Mouse (Mus musculus) MEL (cell line): Measurements from ENCODE around the gene Slc35b4. TPM values are rescaled to one million over a fixed set of nuclear protein-coding genes. Genes with fewer than 3 reads are reported as not detected.

ENCODE experiments used
- DNase-seq: peaks from one replicate; pipeline ENCODE4 v3.0.0; 2011; ENCODE audit warnings: low read depth, low spot score
- H3K27ac ChIP-seq: 2 replicates; pipeline ENCODE4 v1.5.1; 2012; ENCODE audit warnings: low read depth, mild to moderate bottlenecking, control low read depth, low read length, moderate library complexity; ENCODE audit not compliant: control insufficient read depth
- H3K27me3 ChIP-seq, 2 experiments: fragments of 150-350 bp in 1 of 2; sonication (generic) in 1 of 2; 2 replicates each; pipeline ENCODE4 v1.6.1; 2012; ENCODE audit warnings: low read length in 2 of 2, mild to moderate bottlenecking in 2 of 2, improper control_type of control experiment in 1 of 2, moderate library complexity in 1 of 2; ENCODE audit not compliant: insufficient read depth in 2 of 2, control insufficient read depth in 1 of 2
- H3K36me3 ChIP-seq, 2 experiments: 2 replicates each; pipeline ENCODE4 v1.6.1; 2012 to 2014; ENCODE audit warnings: low read length in 2 of 2, improper control_type of control experiment in 1 of 2, inconsistent platforms in 1 of 2, mild to moderate bottlenecking in 1 of 2; ENCODE audit not compliant: insufficient read depth in 2 of 2, control insufficient read depth in 1 of 2
- H3K4me1 ChIP-seq, 2 experiments: fragments of 150-350 bp in 1 of 2; sonication (generic) in 1 of 2; 2 replicates each; pipeline ENCODE4 v1.6.1; 2012; ENCODE audit warnings: low read length in 2 of 2, improper control_type of control experiment in 1 of 2, mild to moderate bottlenecking in 1 of 2; ENCODE audit not compliant: insufficient read depth in 2 of 2, control insufficient read depth in 1 of 2
- H3K4me3 ChIP-seq, 2 experiments: fragments of 150-350 bp in 1 of 2; sonication (generic) in 1 of 2; 2 replicates each; pipeline ENCODE4 v1.5.1; 2012; ENCODE audit warnings: low read depth in 2 of 2, low read length in 2 of 2, mild to moderate bottlenecking in 2 of 2, moderate library complexity in 2 of 2, control low read depth in 1 of 2, improper control_type of control experiment in 1 of 2; ENCODE audit not compliant: control insufficient read depth in 1 of 2, insufficient read depth in 1 of 2
- H3K79me2 ChIP-seq: 2 replicates; pipeline ENCODE4 v1.6.1; 2012; ENCODE audit warnings: mild to moderate bottlenecking, low read length, moderate library complexity; ENCODE audit not compliant: control insufficient read depth, poor library complexity, insufficient read depth
- H3K9ac ChIP-seq: 2 replicates; pipeline ENCODE4 v1.6.1; 2012; ENCODE audit warnings: low read depth, mild to moderate bottlenecking, control low read depth, low read length, moderate library complexity; ENCODE audit not compliant: control insufficient read depth, poor library complexity, severe bottlenecking
- H3K9me3 ChIP-seq: fragments of 150-350 bp; sonication (generic); replicated peaks from 2 replicates; pipeline ENCODE4 v1.6.1; 2012; ENCODE audit warnings: mild to moderate bottlenecking, low read length, improper control_type of control experiment, moderate library complexity; ENCODE audit not compliant: insufficient read depth
- BHLHE40 ChIP-seq: IDR thresholded peaks from 2 replicates; pipeline ENCODE4 v1.6.1; 2012; ENCODE audit warnings: low read depth, mild to moderate bottlenecking, inconsistent platforms, low read length, improper control_type of control experiment, borderline replicate concordance
- CHD1 ChIP-seq: IDR thresholded peaks from 2 replicates; pipeline ENCODE4 v1.6.1; 2012; ENCODE audit warnings: low read depth, mild to moderate bottlenecking, inconsistent platforms, low read length, improper control_type of control experiment
- CHD2 ChIP-seq: IDR thresholded peaks from 2 replicates; pipeline ENCODE4 v1.6.1; 2011; ENCODE audit warnings: low read length, improper control_type of control experiment
- CTCF ChIP-seq, 3 experiments: IDR thresholded peaks in 2 of 3; conservative IDR thresholded peaks in 1 of 3; 2 replicates each; pipeline ENCODE4 v1.5.1; 2011 to 2012; ENCODE audit warnings: low read length in 3 of 3, low read depth in 2 of 3, mild to moderate bottlenecking in 2 of 3, improper control_type of control experiment in 1 of 3, inconsistent platforms in 1 of 3, mixed read lengths in 1 of 3, moderate library complexity in 1 of 3; ENCODE audit not compliant: control insufficient read depth in 1 of 3, insufficient read depth in 1 of 3, poor library complexity in 1 of 3, severe bottlenecking in 1 of 3
- E2F4 ChIP-seq: IDR thresholded peaks from 2 replicates; pipeline ENCODE4 v1.6.1; 2011; ENCODE audit warnings: low read depth, low read length, improper control_type of control experiment, borderline replicate concordance
- ELF1 ChIP-seq: IDR thresholded peaks from 2 replicates; pipeline ENCODE4 v1.6.1; 2014; ENCODE audit warnings: low read depth, mild to moderate bottlenecking, inconsistent platforms, low read length, improper control_type of control experiment, moderate library complexity
- EP300 ChIP-seq, 2 experiments: IDR thresholded peaks; 2 replicates each; pipeline ENCODE4 v1.6.1; 2011; ENCODE audit warnings: improper control_type of control experiment in 2 of 2, low read length in 2 of 2, low read depth in 1 of 2, mild to moderate bottlenecking in 1 of 2
- ETS1 ChIP-seq: IDR thresholded peaks from 2 replicates; pipeline ENCODE4 v1.6.1; 2012; ENCODE audit warnings: low read depth, mild to moderate bottlenecking, inconsistent platforms, low read length, improper control_type of control experiment, moderate library complexity
- GATA1 ChIP-seq: IDR thresholded peaks from 2 replicates; pipeline ENCODE4 v1.6.1; 2011; ENCODE audit warnings: low read depth, low read length, improper control_type of control experiment
- JUND ChIP-seq: IDR thresholded peaks from 2 replicates; pipeline ENCODE4 v1.6.1; 2011; ENCODE audit warnings: low read depth, mild to moderate bottlenecking, improper control_type of control experiment, low read length
- KAT2A ChIP-seq: conservative IDR thresholded peaks from 2 replicates; pipeline ENCODE4 v1.6.1; 2012; ENCODE audit warnings: low read depth, low read length, improper control_type of control experiment, inconsistent platforms
- MAX ChIP-seq: IDR thresholded peaks from 2 replicates; pipeline ENCODE4 v1.6.1; 2011; ENCODE audit warnings: low read length, improper control_type of control experiment
- MEF2A ChIP-seq: IDR thresholded peaks from 2 replicates; pipeline ENCODE4 v1.6.1; 2014; ENCODE audit warnings: low read depth, mild to moderate bottlenecking, inconsistent platforms, low read length, improper control_type of control experiment; ENCODE audit not compliant: poor library complexity, insufficient replicate concordance, severe bottlenecking; ENCODE audit errors: extremely low read depth
- MXI1 ChIP-seq: IDR thresholded peaks from 2 replicates; pipeline ENCODE4 v1.6.1; 2011; ENCODE audit warnings: mild to moderate bottlenecking, low read depth, low read length, improper control_type of control experiment
- MYB ChIP-seq: IDR thresholded peaks from 2 replicates; pipeline ENCODE4 v1.6.1; 2011; ENCODE audit warnings: mild to moderate bottlenecking, low read depth, low read length, improper control_type of control experiment
- MYC ChIP-seq: IDR thresholded peaks from 2 replicates; pipeline ENCODE4 v1.6.1; 2011; ENCODE audit warnings: low read depth, mild to moderate bottlenecking, low read length, improper control_type of control experiment, moderate library complexity
- NRF1 ChIP-seq: IDR thresholded peaks from 2 replicates; pipeline ENCODE4 v1.6.1; 2014; ENCODE audit warnings: low read depth, mild to moderate bottlenecking, inconsistent platforms, low read length, improper control_type of control experiment, moderate library complexity; ENCODE audit not compliant: poor library complexity, insufficient read depth, severe bottlenecking
- POLR2A ChIP-seq, 2 experiments: IDR thresholded peaks; 2 replicates each; pipeline ENCODE4 v1.6.1; 2011 to 2012; ENCODE audit warnings: low read length in 2 of 2, mild to moderate bottlenecking in 2 of 2, control low read depth in 1 of 2, improper control_type of control experiment in 1 of 2, low read depth in 1 of 2, moderate library complexity in 1 of 2; ENCODE audit not compliant: control insufficient read depth in 1 of 2, insufficient read depth in 1 of 2, poor library complexity in 1 of 2
- POLR2AphosphoS5 ChIP-seq: IDR thresholded peaks from 2 replicates; pipeline ENCODE4 v1.6.1; 2012; ENCODE audit warnings: low read depth, borderline replicate concordance, mild to moderate bottlenecking, inconsistent platforms, low read length, moderate library complexity, mixed read lengths
- RCOR1 ChIP-seq: IDR thresholded peaks from 2 replicates; pipeline ENCODE4 v1.6.1; 2012; ENCODE audit warnings: low read depth, mild to moderate bottlenecking, inconsistent platforms, low read length, improper control_type of control experiment
- SIN3A ChIP-seq: IDR thresholded peaks from 2 replicates; pipeline ENCODE4 v1.6.1; 2012; ENCODE audit warnings: low read length, improper control_type of control experiment, inconsistent platforms
- SMC3 ChIP-seq: IDR thresholded peaks from 2 replicates; pipeline ENCODE4 v1.6.1; 2011; ENCODE audit warnings: low read depth, low read length, improper control_type of control experiment
- TAL1 ChIP-seq: IDR thresholded peaks from 2 replicates; pipeline ENCODE4 v1.6.1; 2012; ENCODE audit warnings: mild to moderate bottlenecking, inconsistent platforms, low read length, moderate library complexity, mixed read lengths
- TBP ChIP-seq: IDR thresholded peaks from 2 replicates; pipeline ENCODE4 v1.8.0; 2011; ENCODE audit warnings: low read depth, low read length, improper control_type of control experiment
- TCF12 ChIP-seq: IDR thresholded peaks from 2 replicates; pipeline ENCODE4 v1.6.1; 2014; ENCODE audit warnings: low read depth, mild to moderate bottlenecking, inconsistent platforms, low read length, improper control_type of control experiment, moderate library complexity
- USF1 ChIP-seq: IDR thresholded peaks from 2 replicates; pipeline ENCODE4 v1.6.1; 2014; ENCODE audit warnings: low read depth, mild to moderate bottlenecking, inconsistent platforms, low read length, improper control_type of control experiment, moderate library complexity
- USF2 ChIP-seq, 2 experiments: IDR thresholded peaks; 2 replicates each; pipeline ENCODE4 v1.6.1; 2011 to 2012; ENCODE audit warnings: improper control_type of control experiment in 2 of 2, low read length in 2 of 2, borderline replicate concordance in 1 of 2, inconsistent platforms in 1 of 2, low read depth in 1 of 2, mild to moderate bottlenecking in 1 of 2; ENCODE audit not compliant: insufficient read depth in 1 of 2
- ZC3H11A ChIP-seq: IDR thresholded peaks from 2 replicates; pipeline ENCODE4 v1.6.1; 2012; ENCODE audit warnings: low read depth, mild to moderate bottlenecking, inconsistent platforms, low read length, improper control_type of control experiment
- ZKSCAN1 ChIP-seq: IDR thresholded peaks from 2 replicates; pipeline ENCODE4 v1.6.1; 2012; ENCODE audit warnings: low read depth, mild to moderate bottlenecking, inconsistent platforms, low read length, improper control_type of control experiment, moderate library complexity
- ZMIZ1 ChIP-seq: IDR thresholded peaks from 2 replicates; pipeline ENCODE4 v1.6.1; 2012; ENCODE audit warnings: low read depth, mild to moderate bottlenecking, inconsistent platforms, low read length, improper control_type of control experiment, moderate library complexity
- polyA plus RNA-seq, 2 experiments: library from polyadenylated mRNA; stranded (reverse) in 1 of 2; unstranded in 1 of 2; fragments of >175 nt in 1 of 2; fragments of >200 nt in 1 of 2; gene quantifications; 2 replicates each; pipeline versions ENCODE4 v1.2.1 to v1.2.4; 2012; ENCODE audit warnings: low replicate concordance in 2 of 2, low read depth in 1 of 2; ENCODE audit not compliant: insufficient read length in 2 of 2, insufficient read depth in 1 of 2, missing spikeins in 1 of 2
- total RNA-seq: library from RNA; depleted of rRNA; stranded (reverse); fragments of 300-350 nt; gene quantifications from 2 replicates; pipeline ENCODE4 v1.2.3, GENCODE M21; 2012

Gene Slc35b4
- total and polyA plus RNA-seq, 3 experiments: 6.1 to 10.7 TPM; not detected in 1

GRCm38 (mm10) chr6:34146042-34146441, 30.9 kb downstream of the Slc35b4 start:
- Histone ChIP-seq H3K27ac (no peak overlapping the region), H3K9ac (no peak overlapping the region), H3K4me1 (no peaks in the 10 kb centered on the region), H3K27me3 (no peaks in the 10 kb centered on the region; a peak in 2 of 4 replicates), H3K4me3 (no peak overlapping the region), H3K36me3 (no peaks in the 10 kb centered on the region), H3K9me3 (no peaks in the 10 kb centered on the region), H3K79me2 (no peaks in the 10 kb centered on the region)
- no peak for DNase-seq
- no peak for TF ChIP-seq USF2 (IDR thresholded peaks at IDR 0.05; ENCODE audit: borderline replicate concordance in 1 of 2, insufficient read depth in 1 of 2, low read depth in 1 of 2, low read length in 2 of 2)
- no peak for TF ChIP-seq MAX
- no peak for TF ChIP-seq MYB
- no peak for TF ChIP-seq TBP
- no peak for TF ChIP-seq NRF1
- no peak for TF ChIP-seq KAT2A
- no peak for TF ChIP-seq ELF1
- no peak for TF ChIP-seq SIN3A
- TF ChIP-seq BHLHE40: no peak
- TF ChIP-seq ZMIZ1: no peak
- no peak for TF ChIP-seq EP300 (IDR thresholded peaks at IDR 0.05; ENCODE audit: low read depth in 1 of 2, low read length in 2 of 2)
- no peak for TF ChIP-seq ETS1
- TF ChIP-seq CHD2: no peak
- TF ChIP-seq JUND: no peak
- TF ChIP-seq SMC3: no peak
- TF ChIP-seq USF1: no peak
- TF ChIP-seq MEF2A: no peak
- TF ChIP-seq MYC: no peak
- no peak for TF ChIP-seq POLR2A (IDR thresholded peaks at IDR 0.05; ENCODE audit: control insufficient read depth in 1 of 2, insufficient read depth in 1 of 2, low read depth in 1 of 2, low read length in 2 of 2, poor library complexity in 1 of 2)
- no peak for TF ChIP-seq MXI1

GRCm38 (mm10) chr6:34142931-34143330, 34.0 kb downstream of the Slc35b4 start:
- Histone ChIP-seq H3K27me3 (no peaks in the 10 kb centered on the region; a peak in 2 of 4 replicates), H3K9ac (no peak overlapping the region), H3K27ac (no peak overlapping the region), H3K4me3 (no peak overlapping the region), H3K4me1 (no peaks in the 10 kb centered on the region), H3K9me3 (no peaks in the 10 kb centered on the region), H3K36me3 (no peaks in the 10 kb centered on the region), H3K79me2 (no peaks in the 10 kb centered on the region)
- no peak for TF ChIP-seq USF2 (IDR thresholded peaks at IDR 0.05; ENCODE audit: borderline replicate concordance in 1 of 2, insufficient read depth in 1 of 2, low read depth in 1 of 2, low read length in 2 of 2)
- no peak for TF ChIP-seq ZC3H11A
- TF ChIP-seq E2F4: no peak
- TF ChIP-seq CTCF (IDR thresholded peaks at IDR 0.05 in 2 of 3, conservative IDR thresholded peaks at IDR 0.05 in 1 of 3; ENCODE audit: control insufficient read depth in 1 of 3, insufficient read depth in 1 of 3, low read depth in 2 of 3, low read length in 3 of 3, poor library complexity in 1 of 3, severe bottlenecking in 1 of 3): no peak
- TF ChIP-seq TBP: no peak
- no peak for TF ChIP-seq RCOR1
- TF ChIP-seq USF1: no peak
- TF ChIP-seq TAL1: no peak
- no peak for TF ChIP-seq POLR2A (IDR thresholded peaks at IDR 0.05; ENCODE audit: control insufficient read depth in 1 of 2, insufficient read depth in 1 of 2, low read depth in 1 of 2, low read length in 2 of 2, poor library complexity in 1 of 2)
- no peak for TF ChIP-seq GATA1
- TF ChIP-seq TCF12: no peak
- TF ChIP-seq ZKSCAN1: no peak
- TF ChIP-seq EP300 (IDR thresholded peaks at IDR 0.05; ENCODE audit: low read depth in 1 of 2, low read length in 2 of 2): no peak
- TF ChIP-seq JUND: no peak
- no peak for TF ChIP-seq CHD1
- no peak for TF ChIP-seq SIN3A
- no peak for TF ChIP-seq POLR2AphosphoS5
- no peak for TF ChIP-seq ELF1
- TF ChIP-seq MAX: no peak
- DNase-seq: no peak
